Mouse (Mus musculus) liver, adult 2 months (tissue): Measurements from ENCODE around the gene Ggt6.

Experiments used
- CTCF ChIP-seq: fragments of 200-500 bp; IDR thresholded peaks from 2 replicates; pipeline ENCODE4 v1.5.1; 2011; ENCODE audit warnings: low read depth, low read length, control low read depth
- POLR2A ChIP-seq: fragments of 200-500 bp; IDR thresholded peaks from 2 replicates; pipeline ENCODE4 v1.6.1; 2011; ENCODE audit warnings: low read length, control low read depth; ENCODE audit not compliant: insufficient read depth; ENCODE audit errors: extremely low read depth

DNA sequence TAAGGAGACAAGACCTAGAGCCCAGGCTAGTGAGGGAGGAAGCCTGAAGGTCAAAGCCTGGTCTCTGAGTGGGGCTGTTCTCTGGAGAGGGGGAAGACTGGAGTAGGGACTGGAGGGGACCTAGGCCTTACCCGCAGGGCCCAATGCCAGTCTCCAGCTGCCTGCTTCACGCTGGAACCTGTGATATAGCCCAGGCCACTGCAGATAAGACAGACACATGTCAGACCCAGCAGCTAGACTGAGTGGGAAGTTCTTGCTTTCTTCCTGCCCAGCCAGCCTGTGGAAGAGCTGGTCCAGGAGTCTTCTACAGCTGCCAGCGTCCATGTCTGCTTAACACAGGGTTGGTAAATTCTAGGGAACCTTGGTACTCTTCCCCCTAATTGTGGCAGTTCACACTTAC lies 23.2 kb downstream of the Ggt6 start:
- TF ChIP-seq CTCF (no peak), POLR2A (no peak)
